Mouse (Mus musculus) embryonic facial prominence, embryonic 10.5 days (tissue): ENCODE measurements around the gene Atrip. TPM values are rescaled to one million over a fixed set of nuclear protein-coding genes. Genes with fewer than 3 reads are reported as not detected.
A peak's percentile ranks its signal among the peaks of the same experiment; 100 is the strongest.

Source experiments
- DNase-seq: peaks from one replicate; pipeline ENCODE4 v3.0.0-alpha.2; 2017; ENCODE audit warnings: low spot score
- H3K27ac ChIP-seq: fragments of 300-500 bp; sonication (generic); replicated peaks from 2 replicates; pipeline ENCODE4 v1.5.1; 2016; ENCODE audit warnings: mild to moderate bottlenecking
- H3K27me3 ChIP-seq: fragments of 300-500 bp; sonication (generic); replicated peaks from 2 replicates; pipeline ENCODE4 v1.6.1; 2016; ENCODE audit warnings: low read depth, mild to moderate bottlenecking; ENCODE audit not compliant: poor library complexity, severe bottlenecking
- H3K36me3 ChIP-seq: fragments of 300-500 bp; sonication (generic); replicated peaks from 2 replicates; pipeline ENCODE4 v1.6.1; 2016; ENCODE audit warnings: mild to moderate bottlenecking, moderate library complexity
- H3K4me1 ChIP-seq: fragments of 300-500 bp; sonication (generic); 2 replicates; pipeline ENCODE4 v1.6.1; 2016
- H3K4me3 ChIP-seq: fragments of 300-500 bp; sonication (generic); 2 replicates; pipeline ENCODE4 v1.5.1; 2016; ENCODE audit warnings: mild to moderate bottlenecking, moderate library complexity
- H3K9me3 ChIP-seq: fragments of 300-500 bp; sonication (generic); 2 replicates; pipeline ENCODE4 v1.6.1; 2016; ENCODE audit warnings: mild to moderate bottlenecking
- WGBS: fragments of 180-500 bp; shearing (Covaris S2); methylation state at CpG from one replicate; pipeline ENCODE4 v1.1.7; 2016; 5-methylcytosine and 5-hydroxymethylcytosine counted together
- polyA plus RNA-seq: library from polyadenylated mRNA; unstranded; fragments of >200 nt; fragmentation: Nextera tagmentation; extraction: Ambion mirVana; gene quantifications from 2 replicates; pipeline ENCODE4 v1.2.1, GENCODE M21; 2016

Atrip gene
- polyA plus RNA-seq, 1 experiment from 2014 or later: 35.9 TPM

- H3K4me1 ChIP-seq: peaks cover 38% of the 10 kb centered on the region
- no peaks in the 10 kb centered on the region for H3K9me3 ChIP-seq
- H3K36me3 ChIP-seq: no peaks in the 10 kb centered on the region
- 13% methylated on average over 8 of the region's 8 CpGs for WGBS
- H3K27me3 ChIP-seq: peaks cover 6% of the 10 kb centered on the region; the same call in 1 of the 2 replicates
- peak overlapping the region; percentile 90 for H3K27ac ChIP-seq
- H3K4me3 ChIP-seq: peak overlapping the region; percentile 83
- no peak for DNase-seq
Observed at GRCm38 (mm10) chr9:109038901-109039364, 35.0 kb downstream of the Atrip start.

DNA sequence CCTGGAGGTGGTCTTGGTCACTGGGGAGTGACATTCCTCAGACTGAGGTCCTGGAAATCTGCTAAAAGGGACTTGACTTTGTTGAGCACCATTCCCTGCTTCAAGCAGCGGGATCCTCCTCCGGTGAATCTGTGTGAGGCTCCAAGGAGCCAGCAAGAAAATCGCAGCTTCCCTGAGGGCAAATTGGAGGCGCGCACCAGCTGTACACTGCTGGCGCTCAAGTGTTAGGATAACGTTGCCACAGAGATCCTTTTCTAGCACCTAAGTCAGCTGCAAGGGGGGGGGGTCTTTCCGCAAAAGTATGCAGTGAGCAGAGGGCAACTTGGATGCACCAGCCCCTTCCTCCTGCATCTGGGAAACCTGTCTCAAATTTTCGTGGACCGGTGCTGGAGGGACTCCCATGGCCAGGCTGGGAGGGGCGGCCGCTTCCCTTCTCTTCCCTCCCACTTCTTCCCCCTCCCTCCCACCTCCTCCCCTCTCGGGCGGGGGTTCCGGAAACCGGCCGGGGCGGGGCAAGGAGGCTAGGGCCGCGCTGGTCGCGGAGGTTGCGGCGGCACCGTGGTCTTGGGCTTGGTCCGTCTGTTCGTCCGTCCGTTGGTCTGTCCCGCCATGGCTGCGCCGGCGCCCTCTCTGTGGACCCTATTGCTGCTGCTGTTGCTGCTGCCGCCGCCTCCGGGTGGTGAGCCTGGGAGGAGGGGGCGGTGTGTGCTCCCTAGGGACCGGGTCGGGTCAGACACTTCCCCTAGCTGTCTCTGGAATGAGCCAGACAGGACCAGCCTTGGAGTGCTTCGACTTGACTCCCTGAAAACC lies 35.6 kb downstream of the Atrip start, which contains the start of gene Shisa5:
Gene Shisa5, plus strand, starts transcription at position 480 of the 810 bp plus-strand sequence.
- peak within 1 kb of the TSS; percentile 83 for H3K4me3 ChIP-seq
- H3K36me3 ChIP-seq: no peaks in the 10 kb centered on the region
- peak; percentile 88 for DNase-seq
- H3K4me1 ChIP-seq: peaks cover 38% of the 10 kb centered on the region
- peaks cover 6% of the 10 kb centered on the region; the same call in 1 of the 2 replicates for H3K27me3 ChIP-seq
- under 1% methylated on average over 40 of the region's 40 CpGs for WGBS
- H3K9me3 ChIP-seq: no peaks in the 10 kb centered on the region
- H3K27ac ChIP-seq: peak within 1 kb of the TSS; percentile 90

DNA sequence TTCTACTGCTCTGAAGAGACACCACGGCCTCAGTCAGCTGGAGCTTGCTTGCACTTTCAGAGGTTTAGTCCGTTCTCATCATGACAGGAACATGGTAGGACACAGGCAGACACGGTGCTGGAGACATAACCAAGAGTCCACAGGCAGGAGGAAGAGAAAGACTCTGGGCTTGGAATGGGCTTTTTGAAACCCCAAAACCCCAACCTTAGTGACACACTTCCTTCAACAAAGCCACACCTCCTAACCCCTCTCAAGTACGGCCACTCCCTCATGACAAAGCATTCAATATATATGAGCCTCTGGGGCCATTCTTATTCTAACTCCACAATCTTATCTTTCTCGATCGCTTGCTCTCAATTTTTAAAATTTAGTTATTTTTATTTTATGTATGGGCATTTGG lies 41.5 kb downstream of the Atrip start:
- Histone ChIP-seq H3K4me3 (no peak overlapping the region), H3K36me3 (no peaks in the 10 kb centered on the region; the same call in 1 of the 2 replicates), H3K4me1 (no peaks in the 10 kb centered on the region), H3K9me3 (no peaks in the 10 kb centered on the region), H3K27me3 (no peaks in the 10 kb centered on the region), H3K27ac (no peak overlapping the region)
- 79% methylated on average over 6 of the region's 6 CpGs for WGBS
- DNase-seq: no peak

- H3K4me1 ChIP-seq: no peaks in the 10 kb centered on the region
- WGBS: 86% methylated on average over 8 of the region's 8 CpGs
- H3K36me3 ChIP-seq: no peaks in the 10 kb centered on the region; the same call in 1 of the 2 replicates
- no peaks in the 10 kb centered on the region for H3K27me3 ChIP-seq
- H3K9me3 ChIP-seq: no peaks in the 10 kb centered on the region
- no peak overlapping the region for H3K27ac ChIP-seq
- no peak overlapping the region for H3K4me3 ChIP-seq
- no peak for DNase-seq
Observed at GRCm38 (mm10) chr9:109031686-109032085, 42.2 kb downstream of the Atrip start.

DNA sequence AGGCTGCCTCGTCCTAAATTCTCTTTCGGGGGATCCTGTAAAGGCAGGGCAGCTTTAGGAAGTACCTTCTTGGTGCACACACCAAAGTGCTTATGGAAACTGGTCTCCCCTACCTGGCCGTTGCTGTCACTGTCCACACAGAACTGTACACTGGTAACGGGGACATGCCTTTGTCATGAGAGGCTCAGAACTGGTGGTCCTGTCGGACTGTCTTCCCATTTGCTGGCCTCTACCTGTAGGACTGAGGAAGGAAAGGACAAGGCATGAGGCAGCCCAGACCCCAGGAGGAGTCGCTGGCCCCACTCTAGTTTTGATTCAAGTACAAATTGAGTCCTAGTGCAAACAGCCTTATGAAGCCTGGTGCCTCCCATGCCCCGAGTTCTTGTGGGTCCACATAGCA lies 42.9 kb downstream of the Atrip start:
- Histone ChIP-seq H3K4me1 (no peaks in the 10 kb centered on the region), H3K9me3 (no peaks in the 10 kb centered on the region), H3K27ac (no peak overlapping the region), H3K4me3 (no peak overlapping the region), H3K27me3 (no peaks in the 10 kb centered on the region), H3K36me3 (no peaks in the 10 kb centered on the region; the same call in 1 of the 2 replicates)
- no peak for DNase-seq
- WGBS: 92% methylated on average over 7 of the region's 7 CpGs

GRCm38 (mm10) chr9:109030312-109030711 lies 43.6 kb downstream of the Atrip start:
- H3K36me3 ChIP-seq: no peaks in the 10 kb centered on the region; the same call in 1 of the 2 replicates
- no peak for DNase-seq
- H3K27me3 ChIP-seq: no peaks in the 10 kb centered on the region
- WGBS: 73% methylated on average over 3 of the region's 3 CpGs
- no peak overlapping the region for H3K27ac ChIP-seq
- no peaks in the 10 kb centered on the region for H3K9me3 ChIP-seq
- H3K4me3 ChIP-seq: no peak overlapping the region
- H3K4me1 ChIP-seq: no peaks in the 10 kb centered on the region

- DNase-seq: no peak
Observed at GRCm38 (mm10) chr9:109028919-109029318, 45.0 kb downstream of the Atrip start.

DNA sequence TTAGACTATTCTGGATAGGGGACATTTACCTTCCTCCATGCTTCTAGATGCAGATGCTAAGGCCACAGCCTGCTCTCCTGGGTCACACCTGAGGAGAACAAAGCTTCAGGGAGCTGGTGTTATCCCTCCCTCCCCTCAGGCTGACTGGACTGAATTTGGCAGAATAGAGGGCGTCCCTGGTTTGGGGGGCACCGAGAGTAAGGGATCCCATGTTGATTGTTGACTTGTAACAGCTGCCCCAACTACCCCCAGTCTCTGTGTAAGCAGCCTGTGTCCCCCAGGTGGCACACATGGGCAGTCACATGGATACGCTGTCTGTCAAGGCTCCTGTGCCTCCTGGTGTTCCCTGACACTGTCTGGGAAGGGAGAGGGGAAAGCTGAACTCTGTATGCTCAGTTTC lies 45.5 kb downstream of the Atrip start:
- 75% methylated on average over 3 of the region's 3 CpGs for WGBS
- H3K9me3 ChIP-seq: no peaks in the 10 kb centered on the region
- no peaks in the 10 kb centered on the region for H3K4me1 ChIP-seq
- H3K4me3 ChIP-seq: no peak overlapping the region
- no peaks in the 10 kb centered on the region for H3K27me3 ChIP-seq
- peaks cover 3% of the 10 kb centered on the region; the same call in 1 of the 2 replicates for H3K36me3 ChIP-seq
- DNase-seq: no peak
- no peak overlapping the region for H3K27ac ChIP-seq

More at GRCm38 (mm10) chr9:109028919-109029318, 45.0 kb downstream of the Atrip start:
- 82% methylated on average over 5 of the region's 5 CpGs for WGBS
- Histone ChIP-seq H3K36me3 (peaks cover 3% of the 10 kb centered on the region; the same call in 1 of the 2 replicates), H3K27me3 (no peaks in the 10 kb centered on the region), H3K27ac (no peak overlapping the region), H3K9me3 (no peaks in the 10 kb centered on the region), H3K4me3 (no peak overlapping the region), H3K4me1 (no peaks in the 10 kb centered on the region)

DNA sequence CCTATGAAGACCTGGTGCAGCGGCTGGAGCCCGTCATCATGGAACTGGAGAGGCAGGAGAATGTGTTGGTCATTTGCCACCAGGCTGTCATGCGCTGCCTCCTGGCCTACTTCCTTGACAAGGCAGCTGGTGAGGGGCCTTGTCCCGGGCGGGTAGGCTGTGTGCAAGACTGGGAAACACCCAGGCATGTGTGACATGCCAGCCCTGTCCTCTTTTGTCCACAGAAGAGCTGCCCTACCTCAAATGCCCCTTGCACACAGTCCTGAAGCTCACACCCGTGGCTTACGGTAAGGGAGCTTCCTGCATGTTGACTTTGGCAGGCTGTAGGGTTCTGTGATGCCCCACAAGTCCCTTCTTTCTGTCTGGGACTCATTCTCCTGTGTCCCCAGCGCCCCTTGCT lies 46.4 kb downstream of the Atrip start:
- no peaks in the 10 kb centered on the region for H3K27me3 ChIP-seq
- no peaks in the 10 kb centered on the region for H3K4me1 ChIP-seq
- no peaks in the 10 kb centered on the region for H3K9me3 ChIP-seq
- 85% methylated on average over 8 of the region's 8 CpGs for WGBS
- H3K27ac ChIP-seq: no peak overlapping the region
- H3K36me3 ChIP-seq: peaks cover 3% of the 10 kb centered on the region; the same call in 1 of the 2 replicates
- no peak overlapping the region for H3K4me3 ChIP-seq
- no peak for DNase-seq

DNA sequence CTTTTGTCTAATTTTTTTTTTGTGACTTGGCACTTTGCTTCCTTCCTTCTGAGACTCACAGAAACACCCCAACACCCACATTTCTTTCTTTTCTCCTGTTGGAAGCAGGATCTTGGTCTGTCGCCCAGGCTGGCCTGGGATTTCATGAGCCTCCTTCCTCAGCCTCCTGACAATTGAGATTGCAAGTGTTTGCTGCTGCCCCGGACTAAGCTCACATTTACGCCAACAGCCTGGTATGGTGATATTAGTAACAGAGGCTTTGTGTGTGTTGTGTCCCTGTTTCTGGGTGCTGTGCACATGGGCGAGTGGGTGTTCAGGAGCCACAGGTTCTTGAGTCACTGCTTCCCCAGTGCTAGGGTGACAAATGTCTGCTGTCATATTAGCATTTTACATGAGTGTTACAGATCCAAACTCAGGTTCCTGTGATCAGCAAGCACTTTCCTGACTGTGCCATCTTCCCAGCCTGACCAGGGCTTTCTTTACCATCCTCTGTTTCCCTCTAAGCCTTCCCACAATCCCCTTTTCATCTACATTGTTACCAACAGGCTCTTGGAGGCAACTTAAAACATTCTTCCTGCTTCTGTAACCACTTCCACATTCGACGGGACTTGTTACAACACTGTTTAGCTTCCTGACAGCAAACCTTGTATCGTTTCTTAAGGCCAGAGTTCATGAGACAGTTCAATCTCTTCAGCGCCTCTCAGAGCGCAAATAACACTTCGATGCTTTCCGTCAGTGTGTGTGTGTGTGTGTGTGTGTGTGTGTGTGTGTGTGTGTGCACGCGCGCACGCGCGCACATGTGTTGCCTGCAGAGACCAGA lies 50.8 kb downstream of the Atrip start:
- Histone ChIP-seq H3K27ac (no peak overlapping the region), H3K27me3 (no peaks in the 10 kb centered on the region), H3K9me3 (no peaks in the 10 kb centered on the region), H3K36me3 (0 out of 2 replicates have a peak, but pooled peaks cover 3% of the 10 kb centered on the region), H3K4me3 (no peak overlapping the region), H3K4me1 (no peaks in the 10 kb centered on the region)
- no peak for DNase-seq
- 90% methylated on average over 17 of the region's 17 CpGs for WGBS

GRCm38 (mm10) chr9:109021428-109021827 lies 52.5 kb downstream of the Atrip start:
- Histone ChIP-seq H3K4me1 (no peaks in the 10 kb centered on the region), H3K4me3 (no peak overlapping the region), H3K27ac (no peak overlapping the region), H3K27me3 (no peaks in the 10 kb centered on the region), H3K36me3 (0 out of 2 replicates have a peak, but pooled peaks cover 3% of the 10 kb centered on the region), H3K9me3 (no peaks in the 10 kb centered on the region)
- no peak for DNase-seq
- WGBS: 89% methylated on average over 4 of the region's 4 CpGs

GRCm38 (mm10) chr9:109016973-109017604 lies 56.8 kb downstream of the Atrip start:
- H3K27ac ChIP-seq: no peak overlapping the region
- H3K4me1 ChIP-seq: no peaks in the 10 kb centered on the region; the same call in 1 of the 2 replicates
- DNase-seq: no peak
- H3K36me3 ChIP-seq: no peaks in the 10 kb centered on the region
- WGBS: 71% methylated on average over 11 of the region's 11 CpGs
- no peak overlapping the region for H3K4me3 ChIP-seq
- H3K9me3 ChIP-seq: no peaks in the 10 kb centered on the region
- no peaks in the 10 kb centered on the region for H3K27me3 ChIP-seq
